Mouse (Mus musculus): ENCODE results near the gene Vsig10. TPM values are rescaled to one million over a fixed set of nuclear protein-coding genes. Genes with fewer than 3 reads are reported as not detected.
"Not testable (repeated sequence)": the region's sequence is repeated elsewhere in the genome, so short reads cannot be mapped to it uniquely, and the experiment has no call there.

The Vsig10 gene
- polyA plus RNA-seq, 1 experiment from 2014 or later, result 1.5 TPM

DNA sequence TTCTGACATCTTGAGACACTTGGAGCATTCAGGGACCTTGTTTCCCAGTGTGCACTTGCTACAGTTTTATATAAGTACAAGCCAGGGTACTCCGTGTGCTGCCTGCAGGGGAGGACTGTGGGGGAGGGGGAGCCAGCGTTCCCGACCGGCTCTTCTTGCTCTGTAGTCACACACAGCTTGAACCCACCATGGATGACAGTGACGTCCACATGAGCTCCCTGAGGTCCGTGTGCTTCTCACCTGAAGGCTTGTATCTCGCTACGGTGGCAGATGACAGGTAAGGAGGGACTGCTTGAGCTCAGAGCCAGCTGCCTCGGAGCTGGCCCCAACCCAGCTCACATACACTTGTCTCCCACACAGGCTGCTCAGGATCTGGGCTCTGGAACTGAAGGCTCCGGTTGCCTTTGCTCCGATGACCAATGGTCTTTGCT is 57.5 kb downstream of the Vsig10 start:
- no peaks in the 10 kb centered on the region for H3K27me3 ChIP-seq (ENCODE audit: control insufficient read depth, insufficient read depth, low read depth, low read length)
- no peak overlapping the region for H3K27ac ChIP-seq (ENCODE audit: low read length)
- H3K4me3 ChIP-seq (ENCODE audit: low read depth, low read length), result no peak overlapping the region
- H3K4me1 ChIP-seq (ENCODE audit: control insufficient read depth, low read depth, low read length), result no peaks in the 10 kb centered on the region; the same call in none of the 2 replicates
- H3K9ac ChIP-seq (ENCODE audit: low read depth, low read length), result no peak overlapping the region
- 76% methylated on average over 11 of the region's 11 CpGs for WGBS (ENCODE audit: insufficient replicate concordance)
- H3K36me3 ChIP-seq (ENCODE audit: control insufficient read depth, insufficient read depth), result peaks cover 32% of the 10 kb centered on the region
- ATAC-seq (ENCODE audit: low read depth), result no peak
- H3K4me2 ChIP-seq (ENCODE audit: low read depth, low read length), result no peak overlapping the region
- H3K9me3 ChIP-seq (replicated peaks; ENCODE audit: control insufficient read depth, low read length), result no peaks in the 10 kb centered on the region

DNA sequence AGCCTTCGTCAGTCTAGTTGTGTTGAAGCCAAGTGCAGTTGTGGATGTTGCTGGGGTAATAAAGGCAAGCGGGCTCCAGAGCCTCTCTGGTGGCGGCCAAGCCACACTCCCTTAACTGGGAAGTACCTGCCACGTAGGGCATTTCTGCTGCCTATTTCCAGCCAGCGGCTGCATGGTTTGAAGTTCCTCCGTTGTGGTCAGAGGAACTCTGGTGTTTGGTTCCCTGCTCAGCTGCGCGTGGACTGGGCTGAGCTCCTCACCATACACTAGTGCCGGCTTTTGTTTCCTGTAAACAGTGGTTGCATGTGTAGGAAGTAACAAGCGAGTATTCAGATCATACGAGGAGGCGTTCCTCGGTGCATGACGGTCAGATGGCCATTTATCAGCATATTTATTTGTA is 58.8 kb downstream of the Vsig10 start:
- not testable (repeated sequence) for H3K27me3 ChIP-seq (ENCODE audit: control insufficient read depth, insufficient read depth, low read depth, low read length); H3K4me1 ChIP-seq (ENCODE audit: control insufficient read depth, low read depth, low read length); H3K4me2 ChIP-seq (ENCODE audit: low read depth, low read length); H3K27ac ChIP-seq (ENCODE audit: low read length); H3K9me3 ChIP-seq (replicated peaks; ENCODE audit: control insufficient read depth, low read length); H3K4me3 ChIP-seq (ENCODE audit: low read depth, low read length); H3K9ac ChIP-seq (ENCODE audit: low read depth, low read length); ATAC-seq (ENCODE audit: low read depth)
- H3K36me3 ChIP-seq (ENCODE audit: control insufficient read depth, insufficient read depth), result peaks cover 29% of the 10 kb centered on the region
- WGBS (ENCODE audit: insufficient replicate concordance), result 60% methylated on average over 14 of the region's 14 CpGs

DNA sequence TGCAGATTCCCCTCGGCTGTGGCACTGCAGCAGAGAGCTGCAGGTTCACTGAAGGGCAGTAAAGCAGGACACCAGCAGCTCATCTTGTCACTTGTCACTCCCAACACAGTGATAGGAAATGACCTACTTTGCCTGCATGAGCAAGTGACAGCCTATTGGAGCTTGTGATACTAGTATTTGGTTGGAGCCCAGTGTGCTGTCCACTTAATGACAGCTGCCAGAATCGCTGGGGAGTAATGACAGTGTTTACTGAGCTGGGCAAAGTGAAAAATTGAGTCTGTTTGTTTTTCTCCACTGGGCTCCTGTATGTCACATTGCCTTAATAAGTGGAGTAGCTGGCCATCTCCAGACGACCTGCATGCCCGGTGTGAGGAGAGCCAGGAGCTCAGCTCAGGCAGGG is 61.3 kb downstream of the Vsig10 start:
- Histone ChIP-seq H3K4me1 (ENCODE audit: control insufficient read depth, low read depth, low read length) (no peaks in the 10 kb centered on the region; the same call in 1 of the 2 replicates), H3K9me3 (replicated peaks; ENCODE audit: control insufficient read depth, low read length) (no peaks in the 10 kb centered on the region), H3K36me3 (ENCODE audit: control insufficient read depth, insufficient read depth) (peaks cover 33% of the 10 kb centered on the region), H3K27me3 (ENCODE audit: control insufficient read depth, insufficient read depth, low read depth, low read length) (no peaks in the 10 kb centered on the region), H3K4me3 (ENCODE audit: low read depth, low read length) (no peak overlapping the region), H3K9ac (ENCODE audit: low read depth, low read length) (no peak overlapping the region), H3K4me2 (ENCODE audit: low read depth, low read length) (no peak overlapping the region), H3K27ac (ENCODE audit: low read length) (no peak overlapping the region)
- WGBS (ENCODE audit: insufficient replicate concordance), result 68% methylated on average over 4 of the region's 4 CpGs
- no peak for ATAC-seq (ENCODE audit: low read depth)

DNA sequence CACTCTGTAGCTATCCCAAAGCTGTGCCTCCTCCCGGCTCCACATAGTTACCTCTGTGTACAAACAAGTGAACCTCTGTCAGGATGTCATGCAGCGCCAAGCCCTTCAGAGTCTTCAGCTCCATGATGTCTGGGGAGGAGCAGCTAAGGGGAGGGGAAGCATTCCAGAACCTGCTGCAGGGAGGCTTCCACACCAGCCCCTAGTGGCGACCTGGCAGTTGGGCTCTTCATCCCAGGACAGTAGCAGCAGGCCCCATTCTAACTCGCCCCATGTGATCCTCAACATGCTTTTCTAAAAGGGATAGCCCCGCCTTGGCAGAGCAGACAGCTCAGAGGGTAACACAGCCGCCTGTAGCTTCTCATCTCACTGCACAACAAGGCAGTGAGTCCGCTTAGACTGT is 62.9 kb downstream of the Vsig10 start:
- no peak for ATAC-seq (ENCODE audit: low read depth)
- peaks cover 27% of the 10 kb centered on the region for H3K36me3 ChIP-seq (ENCODE audit: control insufficient read depth, insufficient read depth)
- H3K27ac ChIP-seq (ENCODE audit: low read length), result no peak overlapping the region
- H3K9me3 ChIP-seq (replicated peaks; ENCODE audit: control insufficient read depth, low read length), result no peaks in the 10 kb centered on the region
- H3K9ac ChIP-seq (ENCODE audit: low read depth, low read length), result no peak overlapping the region
- H3K4me1 ChIP-seq (ENCODE audit: control insufficient read depth, low read depth, low read length), result no peaks in the 10 kb centered on the region
- no peaks in the 10 kb centered on the region for H3K27me3 ChIP-seq (ENCODE audit: control insufficient read depth, insufficient read depth, low read depth, low read length)
- no peak overlapping the region for H3K4me3 ChIP-seq (ENCODE audit: low read depth, low read length)
- WGBS (ENCODE audit: insufficient replicate concordance), result 74% methylated on average over 7 of the region's 7 CpGs
- H3K4me2 ChIP-seq (ENCODE audit: low read depth, low read length), result no peak overlapping the region

DNA sequence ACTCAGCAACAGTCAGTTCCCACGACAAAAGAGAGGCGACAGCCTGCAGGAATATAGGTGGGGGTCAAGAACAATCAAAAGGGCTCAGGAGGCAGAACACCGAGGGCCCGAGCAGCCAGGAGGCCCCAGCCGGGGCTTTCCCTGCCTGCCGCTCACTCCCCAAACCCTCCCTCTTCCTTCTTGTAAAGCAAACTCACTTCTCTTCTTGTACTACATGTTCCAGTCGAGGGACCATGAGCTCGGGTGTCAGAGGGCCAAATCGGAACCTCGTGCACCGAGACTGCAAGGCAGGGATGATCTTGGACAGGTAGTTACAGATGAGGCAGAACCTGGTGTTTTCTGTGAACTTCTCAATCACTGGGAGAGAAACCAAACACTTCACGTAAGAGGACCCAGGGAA is 64.3 kb downstream of the Vsig10 start:
- Histone ChIP-seq H3K4me1 (ENCODE audit: control insufficient read depth, low read depth, low read length) (peaks cover 4% of the 10 kb centered on the region), H3K4me2 (ENCODE audit: low read depth, low read length) (no peak overlapping the region), H3K4me3 (ENCODE audit: low read depth, low read length) (no peak overlapping the region), H3K9me3 (replicated peaks; ENCODE audit: control insufficient read depth, low read length) (no peaks in the 10 kb centered on the region), H3K27me3 (ENCODE audit: control insufficient read depth, insufficient read depth, low read depth, low read length) (no peaks in the 10 kb centered on the region), H3K27ac (ENCODE audit: low read length) (no peak overlapping the region), H3K9ac (ENCODE audit: low read depth, low read length) (no peak overlapping the region), H3K36me3 (ENCODE audit: control insufficient read depth, insufficient read depth) (peaks cover 22% of the 10 kb centered on the region)
- 74% methylated on average over 12 of the region's 12 CpGs for WGBS (ENCODE audit: insufficient replicate concordance)
- no peak for ATAC-seq (ENCODE audit: low read depth)

DNA sequence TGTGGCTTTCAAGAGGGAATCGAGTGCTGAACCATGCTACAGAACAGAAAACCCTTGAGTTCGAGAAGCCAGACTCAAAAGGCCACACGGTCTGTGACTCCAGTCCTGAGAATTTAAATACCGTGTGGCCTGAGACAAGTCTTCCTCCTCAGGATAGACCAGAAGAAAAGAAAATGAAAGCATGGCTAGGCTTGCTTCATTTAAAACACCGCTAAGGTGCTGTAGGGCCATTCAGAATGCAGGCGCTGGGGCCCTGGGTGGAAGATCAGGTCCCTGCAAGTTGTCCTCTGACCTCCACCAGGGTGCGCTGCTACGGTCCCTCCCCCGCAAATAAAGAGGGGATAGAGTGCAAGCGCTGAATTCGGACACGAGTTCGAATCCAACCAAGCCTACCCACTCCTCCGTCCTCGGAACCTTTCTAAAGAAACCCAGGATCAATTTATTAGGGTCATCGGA is 69.4 kb downstream of the Vsig10 start:
- Histone ChIP-seq H3K4me1 (ENCODE audit: control insufficient read depth, low read depth, low read length) (peaks cover 10% of the 10 kb centered on the region), H3K9ac (ENCODE audit: low read depth, low read length) (peak overlapping the region; percentile 89), H3K27me3 (ENCODE audit: control insufficient read depth, insufficient read depth, low read depth, low read length) (no peaks in the 10 kb centered on the region), H3K9me3 (replicated peaks; ENCODE audit: control insufficient read depth, low read length) (no peaks in the 10 kb centered on the region), H3K4me2 (ENCODE audit: low read depth, low read length) (peak overlapping the region; percentile 88), H3K4me3 (ENCODE audit: low read depth, low read length) (peak overlapping the region; percentile 92), H3K27ac (ENCODE audit: low read length) (peak overlapping the region; percentile 72), H3K36me3 (ENCODE audit: control insufficient read depth, insufficient read depth) (peaks cover 5% of the 10 kb centered on the region; the same call in 1 of the 2 replicates)
- peak; percentile 70 for ATAC-seq (ENCODE audit: low read depth)
- WGBS (ENCODE audit: insufficient replicate concordance), result 5% methylated on average over 16 of the region's 16 CpGs

DNA sequence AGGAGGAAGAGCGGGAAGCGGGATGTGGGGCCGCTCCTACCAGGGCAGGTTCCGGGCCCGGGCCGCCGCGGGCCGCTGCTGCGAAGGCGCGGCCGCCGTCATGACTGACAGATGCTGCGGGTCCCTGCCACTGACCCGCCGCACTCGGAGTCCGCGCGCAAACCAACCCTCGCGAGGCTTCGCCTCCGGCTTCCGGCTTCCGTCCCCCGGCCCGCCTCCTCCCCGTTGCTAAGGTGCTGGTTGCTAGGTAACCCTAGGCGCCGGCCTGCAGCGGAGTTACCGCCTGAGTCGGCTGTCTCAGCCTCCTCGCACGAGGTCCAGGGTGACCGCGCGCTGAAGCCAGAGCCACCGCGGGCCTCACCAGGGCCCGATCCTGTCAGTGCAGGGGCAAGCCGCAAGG is 70.0 kb downstream of the Vsig10 start, which contains the start of gene Rfc5:
Gene Rfc5 (minus strand): TSS at position 171 of the 400 bp plus-strand sequence.
- peak within 1 kb of the TSS; percentile 88 for H3K4me2 ChIP-seq (ENCODE audit: low read depth, low read length)
- H3K9me3 ChIP-seq (replicated peaks; ENCODE audit: control insufficient read depth, low read length), result no peaks in the 10 kb centered on the region
- H3K27me3 ChIP-seq (ENCODE audit: control insufficient read depth, insufficient read depth, low read depth, low read length), result no peaks in the 10 kb centered on the region
- peak within 1 kb of the TSS; percentile 89 for H3K9ac ChIP-seq (ENCODE audit: low read depth, low read length)
- H3K4me1 ChIP-seq (ENCODE audit: control insufficient read depth, low read depth, low read length), result peaks cover 10% of the 10 kb centered on the region
- WGBS (ENCODE audit: insufficient replicate concordance), result under 1% methylated on average over 36 of the region's 44 CpGs
- peaks cover 5% of the 10 kb centered on the region; the same call in 1 of the 2 replicates for H3K36me3 ChIP-seq (ENCODE audit: control insufficient read depth, insufficient read depth)
- peak within 1 kb of the TSS; percentile 92 for H3K4me3 ChIP-seq (ENCODE audit: low read depth, low read length)
- peak; percentile 97 for ATAC-seq (ENCODE audit: low read depth)
- peak within 1 kb of the TSS; percentile 72 for H3K27ac ChIP-seq (ENCODE audit: low read length)

DNA sequence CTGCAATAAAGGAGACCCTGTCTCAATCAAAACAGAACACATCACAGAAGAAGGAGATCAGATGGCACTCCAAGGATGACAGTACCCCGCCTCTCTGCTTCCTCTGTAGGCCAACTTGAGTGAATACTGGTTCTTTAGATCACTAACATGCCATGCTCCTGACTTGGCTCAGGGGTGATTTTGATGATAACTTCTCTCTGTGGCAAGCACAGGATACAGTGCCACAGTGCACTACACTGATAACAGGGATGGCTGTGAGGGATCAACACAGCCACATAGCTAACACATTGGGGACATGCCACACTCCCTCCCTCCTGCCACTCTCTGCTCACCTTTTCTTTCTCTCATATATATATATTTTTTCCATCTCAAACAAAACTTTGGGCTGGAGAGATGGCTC is 72.0 kb downstream of the Vsig10 start:
- no peaks in the 10 kb centered on the region for H3K36me3 ChIP-seq (ENCODE audit: control insufficient read depth, insufficient read depth)
- H3K27ac ChIP-seq (ENCODE audit: low read length), result no peak overlapping the region
- no peak overlapping the region for H3K9ac ChIP-seq (ENCODE audit: low read depth, low read length)
- H3K4me1 ChIP-seq (ENCODE audit: control insufficient read depth, low read depth, low read length), result peaks cover 10% of the 10 kb centered on the region
- H3K4me2 ChIP-seq (ENCODE audit: low read depth, low read length), result no peak overlapping the region
- no peaks in the 10 kb centered on the region for H3K9me3 ChIP-seq (replicated peaks; ENCODE audit: control insufficient read depth, low read length)
- WGBS (ENCODE audit: insufficient replicate concordance), result 37% methylated on average over 1 of the region's 1 CpGs
- H3K4me3 ChIP-seq (ENCODE audit: low read depth, low read length), result no peak overlapping the region
- no peak for ATAC-seq (ENCODE audit: low read depth)
- H3K27me3 ChIP-seq (ENCODE audit: control insufficient read depth, insufficient read depth, low read depth, low read length), result no peaks in the 10 kb centered on the region

DNA sequence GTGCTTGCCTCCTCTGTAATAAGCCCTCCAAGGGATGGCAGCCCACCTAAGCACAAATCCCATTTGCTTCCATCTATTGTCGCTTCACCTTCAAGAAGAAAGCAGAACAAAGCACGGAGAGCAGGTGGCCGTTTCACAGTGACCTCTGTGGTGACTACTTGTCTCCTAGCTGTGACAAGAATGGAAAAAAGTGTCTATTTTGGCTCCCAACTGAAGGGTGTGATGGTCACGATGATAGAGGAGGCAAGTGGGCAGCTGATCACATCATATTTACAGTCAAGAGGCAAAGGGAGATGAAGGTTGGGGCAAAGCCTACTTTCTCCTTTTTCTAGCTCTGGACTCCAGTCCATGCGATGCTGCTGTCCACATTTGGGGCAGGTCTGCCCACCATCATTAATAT is 77.0 kb downstream of the Vsig10 start:
- no peak overlapping the region for H3K4me3 ChIP-seq (ENCODE audit: low read depth, low read length)
- no peak overlapping the region for H3K27ac ChIP-seq (ENCODE audit: low read length)
- H3K4me1 ChIP-seq (ENCODE audit: control insufficient read depth, low read depth, low read length), result no peaks in the 10 kb centered on the region
- no peak for ATAC-seq (ENCODE audit: low read depth)
- no peaks in the 10 kb centered on the region for H3K9me3 ChIP-seq (replicated peaks; ENCODE audit: control insufficient read depth, low read length)
- no peaks in the 10 kb centered on the region for H3K27me3 ChIP-seq (ENCODE audit: control insufficient read depth, insufficient read depth, low read depth, low read length)
- H3K9ac ChIP-seq (ENCODE audit: low read depth, low read length), result no peak overlapping the region
- WGBS (ENCODE audit: insufficient replicate concordance), result 63% methylated on average over 5 of the region's 5 CpGs
- H3K36me3 ChIP-seq (ENCODE audit: control insufficient read depth, insufficient read depth), result no peaks in the 10 kb centered on the region
- no peak overlapping the region for H3K4me2 ChIP-seq (ENCODE audit: low read depth, low read length)

Data from liver, embryonic 16.5 days (tissue).